Mouse (Mus musculus): ENCODE measurements around the gene Acmsd. TPM values are rescaled to one million over a fixed set of nuclear protein-coding genes. Genes with fewer than 3 reads are reported as not detected.

The Acmsd gene
- polyA plus RNA-seq (2014; fragmentation: Nextera tagmentation; extraction: Ambion mirVana) = 0.16 TPM in 1 of 2 replicates, not detected in the other

DNA sequence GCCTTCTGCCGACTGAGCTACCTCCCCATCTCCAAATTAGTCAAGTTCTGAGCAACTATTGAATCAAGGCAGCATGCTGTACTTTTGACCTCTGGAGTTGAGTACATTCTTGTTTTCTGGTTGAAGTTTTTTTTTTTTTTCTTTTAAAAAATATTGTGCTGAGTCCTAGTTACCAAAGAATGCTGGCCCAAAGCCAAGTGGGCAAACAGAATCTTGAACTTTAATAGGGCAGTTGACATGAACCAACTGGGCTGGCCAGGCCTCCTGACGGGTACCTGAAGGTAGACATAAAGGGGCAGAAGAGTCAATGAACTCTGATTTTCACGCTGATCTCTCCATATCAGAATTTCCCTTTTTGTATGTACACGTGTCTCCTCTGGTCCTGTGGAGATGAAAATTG lies at the start of gene Acmsd:
Acmsd (plus strand) TSS at position 318 of the 400 bp plus-strand sequence.
- ATAC-seq (replicated peaks; ENCODE audit: low FRiP score, low TSS enrichment, low read depth) = no peak
- Histone ChIP-seq H3K9ac (ENCODE audit: low read length) (no peak within 1 kb of the TSS), H3K9me3 (ENCODE audit: control insufficient read depth, low read length) (peaks cover 4% of the 10 kb centered on the region; the same call in 1 of the 2 replicates), H3K4me1 (replicated peaks; ENCODE audit: control insufficient read depth, insufficient read depth, low read length) (no peaks in the 10 kb centered on the region), H3K4me3 (ENCODE audit: low read depth, low read length) (no peak within 1 kb of the TSS), H3K4me2 (ENCODE audit: low read length) (no peak within 1 kb of the TSS), H3K27me3 (replicated peaks; ENCODE audit: control insufficient read depth, insufficient read depth, low read length) (no peaks in the 10 kb centered on the region), H3K36me3 (ENCODE audit: control insufficient read depth, insufficient read depth, low read length) (no peaks in the 10 kb centered on the region), H3K27ac (ENCODE audit: low read depth) (no peak within 1 kb of the TSS)
- WGBS = 88% methylated on average over 4 of the region's 4 CpGs
- DNase-seq (ENCODE audit: low spot score) = no peak

DNA sequence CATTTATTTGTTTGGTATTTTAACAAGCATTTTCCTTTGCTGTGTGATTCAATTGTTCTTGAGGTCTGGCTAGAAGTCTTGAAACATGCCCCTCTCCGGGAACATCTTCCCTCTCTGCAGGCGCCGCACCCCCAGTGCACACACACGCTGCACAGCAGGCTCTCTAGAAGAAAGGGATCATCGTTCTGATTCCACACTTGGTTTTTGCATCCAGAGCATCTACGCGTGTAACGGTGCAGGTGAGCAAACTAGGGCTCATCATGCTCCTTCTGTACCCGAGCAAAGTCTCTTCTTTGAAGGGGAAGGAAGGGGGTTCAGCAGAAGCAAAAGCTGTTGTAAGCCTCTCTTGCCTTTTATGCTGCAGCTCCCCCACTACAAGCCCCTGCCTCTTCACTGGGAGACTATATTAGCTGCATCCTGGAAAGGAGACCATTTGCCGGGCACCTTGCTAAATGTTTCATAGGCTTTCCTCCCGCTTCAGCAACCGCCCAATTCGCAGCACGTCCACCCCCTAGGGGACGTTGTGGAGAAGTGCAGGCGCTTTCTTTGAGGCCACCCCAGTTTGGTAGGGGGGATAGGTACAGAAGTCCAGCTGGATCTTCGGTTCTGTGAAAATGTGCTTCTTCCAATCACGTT lies 49.6 kb upstream of the Acmsd start, which contains the start of gene Tmem163:
Tmem163 (minus strand) TSS at position 51 of the 636 bp plus-strand sequence.
- no peak for ATAC-seq (replicated peaks; ENCODE audit: low FRiP score, low TSS enrichment, low read depth)
- H3K9me3 ChIP-seq (ENCODE audit: control insufficient read depth, low read length) = no peaks in the 10 kb centered on the region
- peak within 1 kb of the TSS; percentile 98 for H3K4me2 ChIP-seq (ENCODE audit: low read length)
- peaks cover 9% of the 10 kb centered on the region for H3K4me1 ChIP-seq (replicated peaks; ENCODE audit: control insufficient read depth, insufficient read depth, low read length)
- no peak within 1 kb of the TSS for H3K4me3 ChIP-seq (ENCODE audit: low read depth, low read length)
- peak; percentile 55 for DNase-seq (ENCODE audit: low spot score)
- H3K36me3 ChIP-seq (ENCODE audit: control insufficient read depth, insufficient read depth, low read length) = no peaks in the 10 kb centered on the region
- H3K9ac ChIP-seq (ENCODE audit: low read length) = no peak within 1 kb of the TSS
- no peak within 1 kb of the TSS for H3K27ac ChIP-seq (ENCODE audit: low read depth)
- peaks cover 59% of the 10 kb centered on the region for H3K27me3 ChIP-seq (replicated peaks; ENCODE audit: control insufficient read depth, insufficient read depth, low read length)
- WGBS = 21% methylated on average over 18 of the region's 18 CpGs

DNA sequence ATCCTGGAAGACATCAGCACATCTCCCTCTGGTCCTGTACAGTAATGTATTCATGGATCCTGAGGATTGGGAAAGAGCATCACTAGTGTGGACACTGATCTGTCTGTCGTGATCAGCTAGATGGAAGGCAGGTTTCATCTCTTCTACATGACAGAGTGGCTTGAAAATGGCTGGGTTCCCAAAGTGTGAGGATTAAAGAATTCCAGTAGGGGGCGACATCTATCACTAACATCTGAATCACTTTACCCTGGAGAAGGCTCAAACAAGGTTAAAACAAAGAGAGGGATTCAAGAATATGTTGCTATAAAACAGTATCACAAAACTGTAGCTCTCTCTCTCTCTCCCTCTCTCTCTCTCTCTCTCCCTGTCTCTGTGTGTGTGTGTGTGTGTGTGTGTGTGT lies 32.7 kb upstream of the Acmsd start:
- no peak overlapping the region for H3K9ac ChIP-seq (ENCODE audit: low read length)
- DNase-seq (ENCODE audit: low spot score) = no peak
- 20% methylated on average over 2 of the region's 2 CpGs for WGBS

DNA sequence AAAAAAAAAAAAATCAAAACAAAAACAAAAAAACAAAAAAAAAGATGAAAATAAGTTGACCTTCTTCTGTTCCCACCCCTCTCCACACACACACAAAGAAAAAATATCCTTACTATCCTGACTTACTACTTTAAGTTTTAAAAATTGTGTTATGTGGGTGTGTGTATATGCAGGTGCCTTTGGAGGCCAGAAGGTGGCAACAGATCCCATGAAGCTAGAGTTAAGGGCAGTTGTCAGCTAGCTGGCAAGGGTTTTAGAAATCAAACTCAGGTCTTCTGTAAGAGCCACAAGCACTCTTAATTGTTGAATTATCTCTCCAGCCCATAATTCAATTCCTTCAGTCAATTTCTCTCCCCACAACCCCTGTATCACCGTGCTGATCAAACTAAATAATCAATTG lies 27.0 kb upstream of the Acmsd start:
- Histone ChIP-seq H3K4me3 (ENCODE audit: low read depth, low read length) (no peak overlapping the region), H3K27me3 (replicated peaks; ENCODE audit: control insufficient read depth, insufficient read depth, low read length) (no peaks in the 10 kb centered on the region), H3K27ac (ENCODE audit: low read depth) (no peak overlapping the region), H3K9ac (ENCODE audit: low read length) (no peak overlapping the region), H3K36me3 (ENCODE audit: control insufficient read depth, insufficient read depth, low read length) (no peaks in the 10 kb centered on the region), H3K4me1 (replicated peaks; ENCODE audit: control insufficient read depth, insufficient read depth, low read length) (no peaks in the 10 kb centered on the region), H3K9me3 (ENCODE audit: control insufficient read depth, low read length) (no peaks in the 10 kb centered on the region), H3K4me2 (ENCODE audit: low read length) (no peak overlapping the region)
- WGBS = 62% methylated on average over 1 of the region's 1 CpGs
- ATAC-seq (replicated peaks; ENCODE audit: low FRiP score, low TSS enrichment, low read depth) = no peak
- DNase-seq (ENCODE audit: low spot score) = no peak

More for the DNA sequence above, 32.7 kb upstream of the Acmsd start:
- Histone ChIP-seq H3K27me3 (replicated peaks; ENCODE audit: control insufficient read depth, insufficient read depth, low read length) (no peaks in the 10 kb centered on the region), H3K27ac (ENCODE audit: low read depth) (no peak overlapping the region), H3K9me3 (ENCODE audit: control insufficient read depth, low read length) (no peaks in the 10 kb centered on the region), H3K4me1 (replicated peaks; ENCODE audit: control insufficient read depth, insufficient read depth, low read length) (no peaks in the 10 kb centered on the region), H3K4me2 (ENCODE audit: low read length) (no peak overlapping the region), H3K4me3 (ENCODE audit: low read depth, low read length) (no peak overlapping the region), H3K36me3 (ENCODE audit: control insufficient read depth, insufficient read depth, low read length) (no peaks in the 10 kb centered on the region)
- no peak for ATAC-seq (replicated peaks; ENCODE audit: low FRiP score, low TSS enrichment, low read depth)

DNA sequence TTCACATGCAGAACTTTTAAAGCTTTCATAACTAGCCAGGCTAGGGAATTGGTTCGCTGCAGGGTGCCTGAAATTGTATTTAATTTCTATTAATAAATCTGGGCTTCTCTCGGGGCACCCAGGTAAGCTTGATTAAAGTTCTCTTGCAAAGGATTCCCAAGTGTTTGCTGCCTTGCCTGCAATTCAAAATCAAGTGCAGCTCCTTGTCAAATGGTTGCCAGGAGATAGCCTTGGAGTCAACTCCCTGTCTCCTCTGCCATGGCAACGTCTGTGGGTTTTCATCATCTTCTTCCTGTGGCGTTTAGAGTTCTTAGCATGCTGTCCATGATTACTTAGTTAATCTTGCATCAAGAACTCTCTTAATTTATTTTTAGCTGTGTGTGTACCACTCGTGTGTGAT lies 22.9 kb upstream of the Acmsd start:
- no peak overlapping the region for H3K4me2 ChIP-seq (ENCODE audit: low read length)
- H3K27ac ChIP-seq (ENCODE audit: low read depth) = no peak overlapping the region
- no peaks in the 10 kb centered on the region for H3K4me1 ChIP-seq (replicated peaks; ENCODE audit: control insufficient read depth, insufficient read depth, low read length)
- no peaks in the 10 kb centered on the region for H3K9me3 ChIP-seq (ENCODE audit: control insufficient read depth, low read length)
- H3K4me3 ChIP-seq (ENCODE audit: low read depth, low read length) = no peak overlapping the region
- H3K27me3 ChIP-seq (replicated peaks; ENCODE audit: control insufficient read depth, insufficient read depth, low read length) = no peaks in the 10 kb centered on the region
- DNase-seq (ENCODE audit: low spot score) = no peak
- no peaks in the 10 kb centered on the region for H3K36me3 ChIP-seq (ENCODE audit: control insufficient read depth, insufficient read depth, low read length)
- no peak overlapping the region for H3K9ac ChIP-seq (ENCODE audit: low read length)
- 64% methylated on average over 5 of the region's 5 CpGs for WGBS
- no peak for ATAC-seq (replicated peaks; ENCODE audit: low FRiP score, low TSS enrichment, low read depth)

DNA sequence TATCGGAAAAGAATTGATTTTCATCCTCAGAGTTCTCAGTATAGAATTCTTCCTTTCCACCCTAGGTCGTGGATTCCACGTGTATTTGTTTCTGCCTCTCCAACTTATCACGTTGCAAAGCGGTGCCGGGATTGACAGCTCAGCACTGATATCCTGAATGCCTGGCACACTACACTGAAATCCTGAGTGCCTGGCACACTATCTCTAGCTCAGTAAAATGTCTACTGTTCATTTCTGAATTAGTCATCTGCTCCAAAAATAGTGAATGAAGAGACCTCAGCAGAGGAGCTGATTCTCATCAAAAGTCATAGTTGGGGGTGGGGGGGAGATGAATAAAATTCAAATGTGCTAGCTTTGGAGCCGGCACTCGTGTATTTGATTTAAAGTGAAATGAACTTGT lies 12.8 kb upstream of the Acmsd start:
- Histone ChIP-seq H3K4me3 (ENCODE audit: low read depth, low read length) (no peak overlapping the region), H3K4me1 (replicated peaks; ENCODE audit: control insufficient read depth, insufficient read depth, low read length) (no peaks in the 10 kb centered on the region), H3K36me3 (ENCODE audit: control insufficient read depth, insufficient read depth, low read length) (no peaks in the 10 kb centered on the region), H3K4me2 (ENCODE audit: low read length) (no peak overlapping the region), H3K9ac (ENCODE audit: low read length) (no peak overlapping the region), H3K9me3 (ENCODE audit: control insufficient read depth, low read length) (no peaks in the 10 kb centered on the region), H3K27me3 (replicated peaks; ENCODE audit: control insufficient read depth, insufficient read depth, low read length) (no peaks in the 10 kb centered on the region), H3K27ac (ENCODE audit: low read depth) (no peak overlapping the region)
- 88% methylated on average over 8 of the region's 8 CpGs for WGBS
- no peak for ATAC-seq (replicated peaks; ENCODE audit: low FRiP score, low TSS enrichment, low read depth)
- DNase-seq (ENCODE audit: low spot score) = no peak

DNA sequence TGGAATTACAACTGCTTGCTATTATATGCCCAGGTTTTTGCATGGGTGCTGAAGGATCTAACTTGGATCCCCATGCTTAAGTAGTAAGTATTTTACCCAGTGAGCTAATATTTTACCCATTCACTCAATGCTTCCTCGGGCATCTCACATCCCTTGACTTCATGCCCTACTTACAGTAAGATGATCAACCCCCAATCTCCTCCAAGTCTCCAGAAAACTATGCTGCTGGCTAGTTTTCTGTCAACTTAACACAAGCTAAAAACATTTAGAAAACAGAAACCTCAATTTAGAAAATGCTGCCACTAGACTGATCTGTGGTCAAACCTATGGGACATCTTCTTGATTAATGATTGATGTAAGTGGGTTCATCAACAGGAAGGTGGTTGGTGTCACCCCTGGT lies 10.9 kb upstream of the Acmsd start:
- Histone ChIP-seq H3K9ac (ENCODE audit: low read length) (no peak overlapping the region), H3K36me3 (ENCODE audit: control insufficient read depth, insufficient read depth, low read length) (no peaks in the 10 kb centered on the region), H3K4me1 (replicated peaks; ENCODE audit: control insufficient read depth, insufficient read depth, low read length) (no peaks in the 10 kb centered on the region), H3K4me2 (ENCODE audit: low read length) (no peak overlapping the region), H3K27me3 (replicated peaks; ENCODE audit: control insufficient read depth, insufficient read depth, low read length) (no peaks in the 10 kb centered on the region), H3K4me3 (ENCODE audit: low read depth, low read length) (no peak overlapping the region), H3K9me3 (ENCODE audit: control insufficient read depth, low read length) (no peaks in the 10 kb centered on the region), H3K27ac (ENCODE audit: low read depth) (no peak overlapping the region)
- DNase-seq (ENCODE audit: low spot score) (no peak), ATAC-seq (replicated peaks; ENCODE audit: low FRiP score, low TSS enrichment, low read depth) (no peak)
- 88% methylated on average over 1 of the region's 1 CpGs for whole genome bisulfite sequencing

DNA sequence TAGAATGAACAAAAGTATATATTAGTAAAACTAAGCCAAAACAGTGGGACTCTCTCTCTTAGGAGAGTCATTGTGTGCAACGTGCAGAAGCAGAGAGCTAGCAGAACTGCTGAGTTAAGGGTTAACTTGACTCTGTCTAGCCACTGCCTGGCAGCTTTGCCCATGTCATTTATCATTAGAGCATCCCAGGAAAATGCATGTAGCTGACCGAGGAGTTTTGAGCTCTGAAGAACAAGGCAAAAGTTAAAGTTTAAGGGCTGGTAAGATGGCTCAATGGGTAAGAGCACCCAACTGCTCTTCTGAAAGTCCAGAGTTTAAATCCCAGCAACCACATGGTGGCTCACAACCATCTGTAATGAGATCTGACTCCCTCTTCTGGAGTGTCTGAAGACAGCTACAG lies 5.6 kb upstream of the Acmsd start:
- Histone ChIP-seq H3K4me2 (ENCODE audit: low read length) (no peak overlapping the region), H3K4me1 (replicated peaks; ENCODE audit: control insufficient read depth, insufficient read depth, low read length) (no peaks in the 10 kb centered on the region), H3K4me3 (ENCODE audit: low read depth, low read length) (no peak overlapping the region), H3K36me3 (ENCODE audit: control insufficient read depth, insufficient read depth, low read length) (no peaks in the 10 kb centered on the region), H3K27ac (ENCODE audit: low read depth) (no peak overlapping the region), H3K27me3 (replicated peaks; ENCODE audit: control insufficient read depth, insufficient read depth, low read length) (no peaks in the 10 kb centered on the region), H3K9me3 (ENCODE audit: control insufficient read depth, low read length) (no peaks in the 10 kb centered on the region), H3K9ac (ENCODE audit: low read length) (no peak overlapping the region)
- 28% methylated on average over 2 of the region's 2 CpGs for WGBS
- no peak for DNase-seq (ENCODE audit: low spot score)
- no peak for ATAC-seq (replicated peaks; ENCODE audit: low FRiP score, low TSS enrichment, low read depth)

DNA sequence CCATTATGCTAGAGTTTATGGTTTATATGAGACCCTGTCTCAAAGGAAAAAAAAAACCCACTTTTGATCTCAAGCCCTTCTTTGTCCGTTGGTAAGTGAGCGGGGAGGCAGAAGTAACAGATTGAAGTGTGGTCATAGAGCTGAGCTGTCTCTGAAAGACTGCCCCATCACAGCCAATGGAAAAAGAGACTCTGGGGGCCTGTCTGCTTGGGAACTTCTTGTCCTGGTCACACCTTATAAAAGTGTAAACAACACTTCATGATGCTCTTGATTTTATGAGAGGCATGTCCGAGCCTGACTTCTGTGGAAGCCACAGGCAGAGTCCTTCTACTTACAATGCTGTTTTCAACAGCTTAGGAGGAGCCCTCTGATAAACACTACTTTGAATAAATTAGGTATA lies 1.9 kb downstream of the Acmsd start:
- DNase-seq (ENCODE audit: low spot score) = no peak
- no peak overlapping the region for H3K4me3 ChIP-seq (ENCODE audit: low read depth, low read length)
- ATAC-seq (replicated peaks; ENCODE audit: low FRiP score, low TSS enrichment, low read depth) = no peak
- H3K27ac ChIP-seq (ENCODE audit: low read depth) = no peak overlapping the region
- H3K4me2 ChIP-seq (ENCODE audit: low read length) = no peak overlapping the region
- peaks cover 4% of the 10 kb centered on the region; the same call in 1 of the 2 replicates for H3K9me3 ChIP-seq (ENCODE audit: control insufficient read depth, low read length)
- no peak overlapping the region for H3K9ac ChIP-seq (ENCODE audit: low read length)
- 37% methylated on average over 3 of the region's 3 CpGs for WGBS
- H3K4me1 ChIP-seq (replicated peaks; ENCODE audit: control insufficient read depth, insufficient read depth, low read length) = no peaks in the 10 kb centered on the region
- H3K36me3 ChIP-seq (ENCODE audit: control insufficient read depth, insufficient read depth, low read length) = no peaks in the 10 kb centered on the region
- H3K27me3 ChIP-seq (replicated peaks; ENCODE audit: control insufficient read depth, insufficient read depth, low read length) = no peaks in the 10 kb centered on the region
